Mouse (Mus musculus): Measurements from ENCODE around the gene Orm3.

Gene Orm3

GRCm38 (mm10) chr4:63370897-63371296, 14.9 kb downstream of the Orm3 start:
- DNase-seq, result no peak

- peak in 1 of 2 experiments; percentile 51 for DNase-seq
These were observed 15.9 kb downstream of the Orm3 start for GRCm38 (mm10) chr4:63371890-63372289.

GRCm38 (mm10) chr4:63373404-63373803, 17.4 kb downstream of the Orm3 start:
- DNase-seq, result no peak

GRCm38 (mm10) chr4:63374331-63374730, 18.4 kb downstream of the Orm3 start:
- DNase-seq, result no peak

GRCm38 (mm10) chr4:63375367-63375766, 19.4 kb downstream of the Orm3 start:
- peak in 1 of 2 experiments; percentile 55 for DNase-seq

- no peak for DNase-seq
These were observed 21.5 kb downstream of the Orm3 start for GRCm38 (mm10) chr4:63377483-63377882.

- DNase-seq, result no peak
These were observed 26.9 kb downstream of the Orm3 start for GRCm38 (mm10) chr4:63382676-63383369.

GRCm38 (mm10) chr4:63383474-63383873, 27.5 kb downstream of the Orm3 start:
- DNase-seq, result no peak

- no peak for DNase-seq
These were observed 28.3 kb downstream of the Orm3 start for GRCm38 (mm10) chr4:63384262-63384661.

- DNase-seq, result no peak
These were observed 29.3 kb downstream of the Orm3 start for GRCm38 (mm10) chr4:63385253-63385652.

- DNase-seq, result peak in 1 of 2 experiments; percentile 59
These were observed 29.8 kb downstream of the Orm3 start for GRCm38 (mm10) chr4:63385784-63386183.

GRCm38 (mm10) chr4:63388029-63388428, 32.1 kb downstream of the Orm3 start:
- no peak for DNase-seq

- no peak for DNase-seq
These were observed 33.3 kb downstream of the Orm3 start for GRCm38 (mm10) chr4:63389121-63389886.

GRCm38 (mm10) chr4:63389887-63390528, 34.0 kb downstream of the Orm3 start:
- no peak for DNase-seq

- peak; percentile 62 to 66 for DNase-seq
These were observed 35.4 kb downstream of the Orm3 start for GRCm38 (mm10) chr4:63391322-63391721.

GRCm38 (mm10) chr4:63397981-63398537, 42.1 kb downstream of the Orm3 start:
- no peak for DNase-seq

- DNase-seq, result peak; percentile 74 to 82
These were observed 43.1 kb downstream of the Orm3 start for GRCm38 (mm10) chr4:63398854-63399609.

GRCm38 (mm10) chr4:63399691-63400270, 43.8 kb downstream of the Orm3 start:
- no peak for DNase-seq

GRCm38 (mm10) chr4:63400541-63401306, 44.8 kb downstream of the Orm3 start:
- peak; percentile 59 to 62 for DNase-seq

GRCm38 (mm10) chr4:63401620-63402019, 45.7 kb downstream of the Orm3 start:
- DNase-seq, result peak; percentile 29 to 48

GRCm38 (mm10) chr4:63402056-63402455, 46.1 kb downstream of the Orm3 start:
- no peak for DNase-seq
